Mouse (Mus musculus) bone marrow, adult 2 months (tissue): ENCODE data around the gene Slc38a3. TPM values are rescaled to one million over a fixed set of nuclear protein-coding genes. Genes with fewer than 3 reads are reported as not detected.

Experiments used
- H3K27ac ChIP-seq: fragments of 200-500 bp; 2 replicates; pipeline ENCODE4 v1.5.1; 2012; ENCODE audit warnings: low read depth, mild to moderate bottlenecking, control low read depth, inconsistent platforms, low read length; ENCODE audit not compliant: control insufficient read depth, poor library complexity, insufficient read depth
- H3K4me1 ChIP-seq: fragments of 200-500 bp; 2 replicates; pipeline ENCODE4 v1.6.1; 2011; ENCODE audit warnings: low read length; ENCODE audit not compliant: control insufficient read depth, insufficient read depth
- H3K4me3 ChIP-seq: fragments of 200-500 bp; replicated peaks from 2 replicates; pipeline ENCODE3; 2011; ENCODE audit warnings: mild to moderate bottlenecking, low read depth, low read length, control low read depth; ENCODE audit not compliant: control insufficient read depth
- CTCF ChIP-seq: fragments of 200-500 bp; IDR thresholded peaks from 2 replicates; pipeline ENCODE4 v1.5.1; 2011; ENCODE audit warnings: low read length, control low read depth; ENCODE audit not compliant: control insufficient read depth, insufficient read depth
- POLR2A ChIP-seq: fragments of 200-500 bp; IDR thresholded peaks from 2 replicates; pipeline ENCODE4 v1.6.1; 2011; ENCODE audit warnings: low read depth, mild to moderate bottlenecking, control low read depth, low read length, borderline replicate concordance; ENCODE audit not compliant: control insufficient read depth
- WGBS: fragments of 180-500 bp; shearing (Covaris S2); methylation state at CpG from one replicate; pipeline ENCODE4 v1.1.7; 2018; 5-methylcytosine and 5-hydroxymethylcytosine counted together
- polyA plus RNA-seq: library from polyadenylated mRNA; stranded (reverse); fragments of >200 nt; gene quantifications from 2 replicates; pipeline ENCODE4 v1.2.4, GENCODE M21; 2011; ENCODE audit warnings: low replicate concordance; ENCODE audit not compliant: missing spikeins, insufficient read depth, insufficient read length

Slc38a3 gene
- polyA plus RNA-seq, 1 experiment, result 4.7 TPM

GRCm38 (mm10) chr9:107665308-107665707 is 4.0 kb downstream of the Slc38a3 start:
- Histone ChIP-seq H3K4me3 (no peak overlapping the region), H3K27ac (no peak overlapping the region), H3K4me1 (no peaks in the 10 kb centered on the region)
- TF ChIP-seq CTCF, result no peak
- TF ChIP-seq POLR2A, result no peak
- WGBS, result 71% methylated on average over 7 of the region's 7 CpGs

- TF ChIP-seq POLR2A, result no peak
- no peak for TF ChIP-seq CTCF
- no peak overlapping the region for H3K27ac ChIP-seq
- H3K4me1 ChIP-seq, result no peaks in the 10 kb centered on the region
- H3K4me3 ChIP-seq, result no peak overlapping the region
- WGBS, result 83% methylated on average over 9 of the region's 9 CpGs
These were observed 5.8 kb downstream of the Slc38a3 start for GRCm38 (mm10) chr9:107663525-107663924.

DNA sequence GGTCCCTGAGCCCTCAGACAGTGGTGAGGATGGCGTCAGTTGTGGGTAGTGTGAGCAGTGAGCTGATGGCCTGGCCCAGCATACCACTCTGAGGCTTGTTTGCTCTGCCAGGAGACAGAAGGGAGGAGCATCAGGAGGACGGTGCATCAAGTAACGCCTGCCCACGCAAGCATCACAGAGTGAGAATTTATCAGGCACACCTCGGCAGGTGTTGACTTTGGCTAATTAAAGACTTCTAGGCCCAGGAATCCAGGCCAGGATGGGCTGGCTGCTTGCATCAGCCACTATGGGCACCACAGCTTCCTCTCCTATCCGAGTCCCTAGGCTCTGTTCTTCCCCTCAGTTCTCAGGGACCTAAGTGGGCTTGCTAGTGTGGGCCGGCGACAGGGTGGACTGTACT is 7.0 kb downstream of the Slc38a3 start:
- Histone ChIP-seq H3K4me1 (no peaks in the 10 kb centered on the region), H3K27ac (no peak overlapping the region), H3K4me3 (no peak overlapping the region)
- WGBS, result 75% methylated on average over 8 of the region's 8 CpGs
- TF ChIP-seq POLR2A, result no peak

GRCm38 (mm10) chr9:107660777-107661176 is 8.6 kb downstream of the Slc38a3 start:
- no peaks in the 10 kb centered on the region for H3K4me1 ChIP-seq
- H3K4me3 ChIP-seq, result no peak overlapping the region
- no peak for TF ChIP-seq POLR2A
- TF ChIP-seq CTCF, result no peak
- WGBS, result 73% methylated on average over 3 of the region's 3 CpGs
- H3K27ac ChIP-seq, result no peak overlapping the region

GRCm38 (mm10) chr9:107659961-107660360 is 9.4 kb downstream of the Slc38a3 start:
- no peaks in the 10 kb centered on the region for H3K4me1 ChIP-seq
- no peak overlapping the region for H3K4me3 ChIP-seq
- TF ChIP-seq CTCF, result no peak
- no peak for TF ChIP-seq POLR2A
- no peak overlapping the region for H3K27ac ChIP-seq
- 76% methylated on average over 3 of the region's 3 CpGs for WGBS

DNA sequence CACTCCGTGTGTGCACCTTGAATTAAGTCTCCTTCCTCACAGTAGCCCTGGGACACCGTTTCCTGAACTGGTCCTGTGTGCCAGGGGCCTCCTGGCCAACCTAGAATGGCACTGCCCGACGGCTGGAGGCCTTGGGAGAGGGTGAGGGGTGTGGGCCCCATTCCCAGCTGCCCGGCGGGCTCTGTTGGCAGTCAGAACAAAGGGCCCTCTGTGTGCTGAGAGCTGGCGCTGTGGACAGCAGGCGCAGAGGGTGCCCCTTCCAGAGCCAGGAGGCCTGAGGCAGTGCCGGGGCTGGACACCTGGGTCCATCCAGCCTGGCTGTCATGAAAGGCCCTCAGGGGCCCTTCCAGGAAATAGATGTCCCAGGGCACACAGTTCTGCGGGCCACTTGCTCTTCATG is 9.8 kb downstream of the Slc38a3 start:
- 87% methylated on average over 10 of the region's 10 CpGs for WGBS

GRCm38 (mm10) chr9:107658096-107658495 is 11.2 kb downstream of the Slc38a3 start:
- WGBS, result 79% methylated on average over 6 of the region's 6 CpGs
- TF ChIP-seq POLR2A (no peak), CTCF (no peak)

More for the DNA sequence above, 9.8 kb downstream of the Slc38a3 start:
- H3K4me3 ChIP-seq, result no peak overlapping the region
- H3K4me1 ChIP-seq, result no peaks in the 10 kb centered on the region
- H3K27ac ChIP-seq, result no peak overlapping the region
- TF ChIP-seq POLR2A (no peak), CTCF (no peak)

GRCm38 (mm10) chr9:107657144-107657543 is 12.2 kb downstream of the Slc38a3 start:
- Histone ChIP-seq H3K27ac (no peak overlapping the region), H3K4me1 (no peaks in the 10 kb centered on the region), H3K4me3 (no peak overlapping the region)
- TF ChIP-seq CTCF (no peak), POLR2A (no peak)
- WGBS, result 67% methylated on average over 5 of the region's 5 CpGs

More at GRCm38 (mm10) chr9:107658096-107658495, 11.2 kb downstream of the Slc38a3 start:
- Histone ChIP-seq H3K4me3 (no peak overlapping the region), H3K4me1 (no peaks in the 10 kb centered on the region), H3K27ac (no peak overlapping the region)

DNA sequence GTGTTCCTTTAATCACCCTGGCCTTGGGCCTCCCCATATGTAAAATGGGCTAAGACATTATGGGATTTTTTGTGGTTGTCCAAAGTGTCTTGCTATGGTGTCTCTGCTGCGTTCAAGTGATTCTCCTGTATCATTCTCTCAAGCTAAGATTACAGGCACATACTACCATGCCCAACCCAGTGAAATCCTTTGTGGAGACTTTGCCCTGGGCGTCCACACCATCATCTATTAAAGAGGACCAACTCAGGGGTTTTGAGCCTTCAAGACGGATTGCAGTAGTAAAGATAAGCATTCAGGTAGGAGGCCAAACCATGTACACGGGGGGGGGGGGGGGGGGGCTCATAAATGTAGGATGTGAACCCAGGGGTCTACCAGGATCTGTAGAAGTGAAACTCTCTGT is 14.7 kb downstream of the Slc38a3 start:
- 57% methylated on average over 4 of the region's 4 CpGs for WGBS
- H3K4me3 ChIP-seq, result no peak overlapping the region
- H3K27ac ChIP-seq, result no peak overlapping the region
- no peak for TF ChIP-seq POLR2A
- no peak for TF ChIP-seq CTCF
- H3K4me1 ChIP-seq, result no peaks in the 10 kb centered on the region
